Mouse (Mus musculus): Measurements from ENCODE around the gene Afap1.

The Afap1 gene

GRCm38 (mm10) chr5:35925171-35925634 lies 32.1 kb downstream of the Afap1 start:
- Histone ChIP-seq H3K4me3 (replicated peaks; ENCODE audit: low read length) (no peak overlapping the region), H3K4me1 (replicated peaks; ENCODE audit: low read depth, low read length) (no peaks in the 10 kb centered on the region), H3K36me3 (ENCODE audit: insufficient read depth, low read length) (no peaks in the 10 kb centered on the region), H3K27me3 (ENCODE audit: insufficient read depth, low read length) (no peaks in the 10 kb centered on the region), H3K9me3 (ENCODE audit: low read length) (peaks cover 7% of the 10 kb centered on the region; the same call in 1 of the 2 replicates)
- no peak for TF ChIP-seq CTCF (conservative IDR thresholded peaks at IDR 0.05; ENCODE audit: low read length)
- TF ChIP-seq POU5F1 (IDR thresholded peaks at IDR 0.05; ENCODE audit: borderline replicate concordance, low read length), result no peak
- no peak for TF ChIP-seq NANOG (IDR thresholded peaks at IDR 0.05; ENCODE audit: borderline replicate concordance, low read length)

- no peaks in the 10 kb centered on the region for H3K36me3 ChIP-seq (ENCODE audit: insufficient read depth, low read length)
- H3K4me3 ChIP-seq (replicated peaks; ENCODE audit: low read length), result no peak overlapping the region
- H3K9me3 ChIP-seq (ENCODE audit: low read length), result peaks cover 7% of the 10 kb centered on the region; the same call in 1 of the 2 replicates
- H3K27me3 ChIP-seq (ENCODE audit: insufficient read depth, low read length), result no peaks in the 10 kb centered on the region
- H3K4me1 ChIP-seq (replicated peaks; ENCODE audit: low read depth, low read length), result no peaks in the 10 kb centered on the region
- TF ChIP-seq NANOG (IDR thresholded peaks at IDR 0.05; ENCODE audit: borderline replicate concordance, low read length) (no peak), CTCF (conservative IDR thresholded peaks at IDR 0.05; ENCODE audit: low read length) (no peak), POU5F1 (IDR thresholded peaks at IDR 0.05; ENCODE audit: borderline replicate concordance, low read length) (no peak)
Measured at GRCm38 (mm10) chr5:35926511-35926910, 33.4 kb downstream of the Afap1 start.

- Histone ChIP-seq H3K36me3 (ENCODE audit: insufficient read depth, low read length) (no peaks in the 10 kb centered on the region), H3K9me3 (ENCODE audit: low read length) (no peaks in the 10 kb centered on the region)
- TF ChIP-seq NANOG (IDR thresholded peaks at IDR 0.05; ENCODE audit: borderline replicate concordance, low read length) (no peak), CTCF (conservative IDR thresholded peaks at IDR 0.05; ENCODE audit: low read length) (no peak), POU5F1 (IDR thresholded peaks at IDR 0.05; ENCODE audit: borderline replicate concordance, low read length) (no peak)
Measured at GRCm38 (mm10) chr5:35931296-35931695, 38.2 kb downstream of the Afap1 start.

GRCm38 (mm10) chr5:35933059-35933458 lies 39.9 kb downstream of the Afap1 start:
- no peaks in the 10 kb centered on the region for H3K4me1 ChIP-seq (replicated peaks; ENCODE audit: low read depth, low read length)

More at GRCm38 (mm10) chr5:35931296-35931695, 38.2 kb downstream of the Afap1 start:
- H3K4me3 ChIP-seq (replicated peaks; ENCODE audit: low read length), result no peak overlapping the region
- no peaks in the 10 kb centered on the region for H3K27me3 ChIP-seq (ENCODE audit: insufficient read depth, low read length)
- H3K4me1 ChIP-seq (replicated peaks; ENCODE audit: low read depth, low read length), result no peaks in the 10 kb centered on the region

GRCm38 (mm10) chr5:35935939-35936338 lies 42.8 kb downstream of the Afap1 start:
- Histone ChIP-seq H3K27me3 (ENCODE audit: insufficient read depth, low read length) (no peaks in the 10 kb centered on the region), H3K36me3 (ENCODE audit: insufficient read depth, low read length) (no peaks in the 10 kb centered on the region), H3K9me3 (ENCODE audit: low read length) (no peaks in the 10 kb centered on the region), H3K4me1 (replicated peaks; ENCODE audit: low read depth, low read length) (peaks cover 13% of the 10 kb centered on the region), H3K4me3 (replicated peaks; ENCODE audit: low read length) (no peak overlapping the region)
- TF ChIP-seq NANOG (IDR thresholded peaks at IDR 0.05; ENCODE audit: borderline replicate concordance, low read length), result no peak
- TF ChIP-seq POU5F1 (IDR thresholded peaks at IDR 0.05; ENCODE audit: borderline replicate concordance, low read length), result no peak
- no peak for TF ChIP-seq CTCF (conservative IDR thresholded peaks at IDR 0.05; ENCODE audit: low read length)

More at GRCm38 (mm10) chr5:35933059-35933458, 39.9 kb downstream of the Afap1 start:
- no peak overlapping the region for H3K4me3 ChIP-seq (replicated peaks; ENCODE audit: low read length)
- no peaks in the 10 kb centered on the region for H3K9me3 ChIP-seq (ENCODE audit: low read length)
- TF ChIP-seq CTCF (conservative IDR thresholded peaks at IDR 0.05; ENCODE audit: low read length), result no peak
- no peaks in the 10 kb centered on the region for H3K27me3 ChIP-seq (ENCODE audit: insufficient read depth, low read length)
- H3K36me3 ChIP-seq (ENCODE audit: insufficient read depth, low read length), result no peaks in the 10 kb centered on the region

GRCm38 (mm10) chr5:35938249-35939223 lies 45.4 kb downstream of the Afap1 start:
- no peaks in the 10 kb centered on the region for H3K27me3 ChIP-seq (ENCODE audit: insufficient read depth, low read length)
- peaks cover 6% of the 10 kb centered on the region for H3K9me3 ChIP-seq (ENCODE audit: low read length)
- no peaks in the 10 kb centered on the region for H3K36me3 ChIP-seq (ENCODE audit: insufficient read depth, low read length)
- H3K4me3 ChIP-seq (replicated peaks; ENCODE audit: low read length), result no peak overlapping the region
- no peak for TF ChIP-seq CTCF (conservative IDR thresholded peaks at IDR 0.05; ENCODE audit: low read length)
- peaks cover 25% of the 10 kb centered on the region for H3K4me1 ChIP-seq (replicated peaks; ENCODE audit: low read depth, low read length)

GRCm38 (mm10) chr5:35939958-35940357 lies 46.8 kb downstream of the Afap1 start:
- peaks cover 32% of the 10 kb centered on the region for H3K4me1 ChIP-seq (replicated peaks; ENCODE audit: low read depth, low read length)
- H3K4me3 ChIP-seq (replicated peaks; ENCODE audit: low read length), result no peak overlapping the region
- no peak for TF ChIP-seq NANOG (IDR thresholded peaks at IDR 0.05; ENCODE audit: borderline replicate concordance, low read length)
- no peak for TF ChIP-seq CTCF (conservative IDR thresholded peaks at IDR 0.05; ENCODE audit: low read length)
- TF ChIP-seq POU5F1 (IDR thresholded peaks at IDR 0.05; ENCODE audit: borderline replicate concordance, low read length), result no peak
- no peaks in the 10 kb centered on the region for H3K36me3 ChIP-seq (ENCODE audit: insufficient read depth, low read length)
- peaks cover 12% of the 10 kb centered on the region for H3K9me3 ChIP-seq (ENCODE audit: low read length)
- no peaks in the 10 kb centered on the region for H3K27me3 ChIP-seq (ENCODE audit: insufficient read depth, low read length)

GRCm38 (mm10) chr5:35943541-35943940 lies 50.4 kb downstream of the Afap1 start:
- H3K36me3 ChIP-seq (ENCODE audit: insufficient read depth, low read length), result no peaks in the 10 kb centered on the region
- TF ChIP-seq POU5F1 (IDR thresholded peaks at IDR 0.05; ENCODE audit: borderline replicate concordance, low read length), result no peak
- TF ChIP-seq NANOG (IDR thresholded peaks at IDR 0.05; ENCODE audit: borderline replicate concordance, low read length), result no peak
- TF ChIP-seq CTCF (conservative IDR thresholded peaks at IDR 0.05; ENCODE audit: low read length), result no peak
- H3K4me1 ChIP-seq (replicated peaks; ENCODE audit: low read depth, low read length), result peaks cover 68% of the 10 kb centered on the region
- H3K9me3 ChIP-seq (ENCODE audit: low read length), result peaks cover 12% of the 10 kb centered on the region
- no peaks in the 10 kb centered on the region for H3K27me3 ChIP-seq (ENCODE audit: insufficient read depth, low read length)
- H3K4me3 ChIP-seq (replicated peaks; ENCODE audit: low read length), result no peak overlapping the region

All from E14TG2a.4 (cell line).